Mouse (Mus musculus) brain, embryonic 18.5 days (tissue): ENCODE results near the gene S100a1.

ENCODE experiments used
- DNase-seq: peaks from one replicate; pipeline ENCODE4 v3.0.0-alpha.2; 2012; ENCODE audit warnings: low read depth, low spot score

The S100a1 gene

GRCm38 (mm10) chr3:90513796-90514590, at the start of gene S100a1, which contains the start of gene S100a13:
Gene S100a1 (minus strand): TSS chr3:90514392.
Gene S100a13 (plus strand): TSS chr3:90514435.
- no peak for DNase-seq

GRCm38 (mm10) chr3:90560008-90560628, 45.9 kb upstream of the S100a1 start, which contains the start of gene S100a3:
Gene S100a3 (plus strand): TSS chr3:90560578.
- DNase-seq = no peak

- DNase-seq = peak; percentile 46
These were observed 41.8 kb upstream of the S100a1 start for GRCm38 (mm10) chr3:90555954-90556353.

GRCm38 (mm10) chr3:90552231-90552630, 38.0 kb upstream of the S100a1 start:
- DNase-seq = no peak

GRCm38 (mm10) chr3:90550421-90550790, 36.2 kb upstream of the S100a1 start:
- DNase-seq = no peak

DNA sequence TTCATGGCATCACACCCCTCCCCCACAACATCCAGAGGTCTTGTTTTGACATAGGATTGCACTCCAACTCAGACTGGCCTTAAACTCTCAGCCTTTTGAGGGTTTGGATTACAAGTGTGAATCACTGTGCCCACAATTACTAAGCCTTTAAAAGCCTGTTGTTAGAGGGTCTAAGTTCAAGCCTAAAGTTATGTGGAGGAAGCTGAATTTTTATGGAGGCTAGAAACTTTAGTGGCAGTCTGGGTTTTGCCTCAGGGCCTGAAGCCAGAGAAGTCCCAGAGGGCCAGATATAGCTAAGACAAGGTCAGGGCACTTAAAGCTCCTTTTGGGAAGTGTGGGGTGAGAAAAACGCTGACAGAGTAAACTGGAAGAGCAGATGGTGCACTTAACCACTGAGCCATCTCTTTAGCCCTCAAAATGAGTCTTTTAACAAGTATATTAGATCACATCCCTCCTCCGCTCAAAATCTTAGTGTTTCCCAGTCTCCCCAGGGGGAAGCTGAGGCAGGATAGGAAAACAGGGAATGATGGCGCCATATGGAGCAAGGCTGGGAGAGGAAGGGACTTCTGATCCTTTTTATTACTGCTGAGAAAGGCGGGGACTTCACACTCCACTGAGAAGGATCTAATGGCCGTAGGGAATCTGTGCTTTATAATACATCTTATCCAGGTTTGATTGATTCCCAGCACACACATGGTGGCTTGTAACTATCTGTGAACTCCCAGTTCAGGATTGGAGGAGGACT, 35.7 kb upstream of the S100a1 start:
- no peak for DNase-seq

DNA sequence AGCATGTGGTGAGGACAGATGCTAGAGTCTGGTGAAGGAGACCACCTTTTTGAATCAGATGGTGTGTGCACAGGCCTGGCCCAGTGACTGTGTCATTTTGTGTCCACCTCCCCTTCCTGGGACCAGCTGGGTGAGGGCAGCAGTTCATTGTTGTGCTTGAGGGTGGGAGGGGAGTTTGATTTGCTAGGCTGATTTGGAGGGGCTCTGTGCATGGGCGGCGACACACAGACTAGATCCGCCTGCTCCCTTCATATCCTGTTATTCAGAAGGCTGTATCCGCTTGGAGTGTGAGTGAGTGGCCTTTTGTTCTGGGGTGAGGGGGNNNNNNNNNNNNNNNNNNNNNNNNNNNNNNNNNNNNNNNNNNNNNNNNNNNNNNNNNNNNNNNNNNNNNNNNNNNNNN, 26.7 kb upstream of the S100a1 start:
- DNase-seq = no peak

DNA sequence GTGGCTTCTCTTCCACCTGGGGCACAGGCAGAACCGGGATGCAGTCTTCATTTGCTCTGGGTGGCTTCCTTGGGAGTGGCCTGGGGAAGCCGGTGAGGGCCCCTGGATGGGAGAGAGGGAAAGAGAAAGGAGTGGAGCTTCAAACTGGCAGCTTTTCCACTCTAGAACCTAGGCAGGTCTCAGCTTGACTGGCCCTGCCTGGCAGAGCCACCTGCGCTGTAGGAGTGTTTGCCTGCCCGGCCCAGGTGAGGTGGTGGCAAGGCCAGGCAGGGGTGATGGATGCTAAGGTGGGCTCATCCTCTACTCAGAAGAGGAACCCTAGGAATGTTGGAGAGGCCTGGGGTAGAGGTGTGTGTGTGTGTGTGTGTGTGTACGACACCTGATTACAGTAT, 23.7 kb upstream of the S100a1 start:
- DNase-seq = no peak

DNA sequence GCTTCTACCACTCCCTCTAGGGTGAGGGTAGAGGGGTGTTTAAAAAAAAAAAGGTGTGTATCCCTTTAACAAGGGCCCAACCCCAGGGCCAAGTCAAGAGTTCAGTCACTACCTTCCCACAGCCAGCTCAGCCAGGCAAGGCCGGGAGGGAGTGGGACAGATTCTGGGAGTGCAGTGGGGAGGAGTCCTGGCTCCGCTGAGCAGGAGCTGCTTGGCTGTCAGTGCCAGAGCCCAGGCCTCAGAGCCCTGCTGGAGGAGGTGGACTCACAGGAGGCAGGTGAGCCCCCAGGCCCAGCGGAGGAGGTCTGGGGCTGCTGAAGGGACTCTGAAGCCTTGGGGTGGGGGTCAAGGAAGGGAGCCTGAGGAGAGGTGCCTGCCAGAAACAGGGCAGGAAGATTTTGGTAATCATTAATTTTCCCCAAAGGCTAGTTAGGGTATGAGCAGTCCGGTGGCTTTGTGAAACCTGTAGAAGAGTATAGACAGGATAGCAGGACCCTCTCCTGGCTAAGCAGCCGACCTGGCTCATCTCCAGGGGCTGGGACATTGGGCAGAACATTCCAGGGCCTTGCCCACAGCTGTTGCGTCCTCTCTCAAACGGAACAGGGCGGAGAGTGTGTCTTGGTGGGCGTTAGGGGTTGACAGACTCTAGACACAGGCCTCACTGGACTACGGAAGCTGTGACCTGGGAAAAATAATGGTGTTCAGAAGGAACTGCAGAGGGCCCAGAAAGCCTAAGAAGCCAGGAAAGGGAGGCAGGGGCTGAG, 23.1 kb upstream of the S100a1 start, which contains the start of gene S100a16:
Gene S100a16, plus strand, starts transcription at position 114 of the 764 bp plus-strand sequence.
- DNase-seq = no peak

GRCm38 (mm10) chr3:90535446-90535845, 21.3 kb upstream of the S100a1 start:
- no peak for DNase-seq

GRCm38 (mm10) chr3:90531713-90532112, 17.5 kb upstream of the S100a1 start:
- no peak for DNase-seq

DNA sequence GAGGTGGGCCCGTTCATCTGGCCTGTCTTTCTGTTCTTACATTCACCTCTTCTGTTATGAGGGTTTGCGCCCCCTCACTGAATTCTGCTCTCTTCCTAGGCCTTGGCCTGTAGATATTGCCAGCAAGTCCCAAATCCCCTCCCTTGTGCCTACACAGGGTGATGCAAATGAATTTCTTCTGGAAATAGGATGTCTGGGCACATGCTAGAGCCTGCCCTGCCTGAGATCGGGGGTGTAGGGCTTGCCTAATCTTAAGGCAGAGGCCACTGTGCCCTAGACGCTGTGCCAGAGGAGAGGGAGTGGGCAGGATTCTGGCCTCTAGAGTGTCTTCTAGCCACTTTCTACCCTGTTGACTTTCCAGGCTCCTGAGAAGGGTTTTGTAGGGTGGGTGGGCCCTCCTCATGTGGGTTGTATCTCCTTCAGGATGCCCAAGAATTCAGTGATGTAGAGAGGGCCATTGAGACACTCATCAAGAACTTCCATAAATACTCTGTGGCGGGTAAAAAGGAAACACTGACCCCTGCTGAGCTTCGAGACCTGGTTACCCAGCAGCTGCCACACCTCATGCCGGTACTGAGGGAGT, 13.2 kb upstream of the S100a1 start:
- DNase-seq = no peak

DNA sequence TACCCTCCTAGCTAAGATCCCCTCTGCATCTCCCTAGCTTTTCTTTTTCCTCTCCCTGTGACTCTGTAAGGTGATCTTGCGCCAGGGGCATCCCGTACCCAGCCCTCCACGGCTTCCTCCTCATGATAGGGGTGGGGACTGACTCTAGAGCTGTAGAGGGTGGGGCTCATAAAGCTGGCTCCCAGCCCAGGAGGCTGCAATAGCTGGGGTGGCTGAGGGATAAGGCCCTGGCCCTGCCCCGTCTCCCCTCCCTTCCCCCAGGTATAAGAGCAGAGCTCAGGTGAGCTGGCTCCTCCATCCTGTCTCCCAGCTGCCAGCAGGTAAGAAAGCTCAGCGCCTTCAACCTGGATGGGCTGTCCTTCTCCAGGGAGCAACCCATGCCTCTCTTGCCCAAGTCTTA, 12.4 kb upstream of the S100a1 start, which contains the start of gene S100a14:
Gene S100a14, plus strand, starts transcription at position 277 of the 400 bp plus-strand sequence.
- DNase-seq = no peak

DNA sequence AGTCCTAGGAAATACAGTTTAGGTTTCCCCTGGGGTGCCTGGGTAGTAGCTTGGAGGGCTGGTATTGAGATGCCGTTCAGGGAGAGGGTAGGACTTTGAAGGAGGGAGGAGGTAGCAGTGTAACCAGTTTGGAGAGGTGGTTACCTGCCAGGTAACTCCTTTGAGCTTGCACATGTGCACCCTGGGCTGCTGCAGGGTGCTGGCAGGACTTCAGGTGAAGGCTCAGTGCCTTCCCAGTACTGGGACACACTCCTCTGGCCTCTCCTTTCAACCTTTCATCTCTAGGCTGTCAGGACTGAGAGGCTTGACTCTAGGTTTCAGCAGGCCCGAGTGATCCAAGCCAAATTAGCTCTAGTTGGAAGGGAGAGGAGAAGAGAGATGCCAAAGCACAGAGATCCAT, 11.9 kb upstream of the S100a1 start:
- no peak for DNase-seq

- no peak for DNase-seq
These were observed 11.2 kb upstream of the S100a1 start for GRCm38 (mm10) chr3:90525421-90525820.

DNA sequence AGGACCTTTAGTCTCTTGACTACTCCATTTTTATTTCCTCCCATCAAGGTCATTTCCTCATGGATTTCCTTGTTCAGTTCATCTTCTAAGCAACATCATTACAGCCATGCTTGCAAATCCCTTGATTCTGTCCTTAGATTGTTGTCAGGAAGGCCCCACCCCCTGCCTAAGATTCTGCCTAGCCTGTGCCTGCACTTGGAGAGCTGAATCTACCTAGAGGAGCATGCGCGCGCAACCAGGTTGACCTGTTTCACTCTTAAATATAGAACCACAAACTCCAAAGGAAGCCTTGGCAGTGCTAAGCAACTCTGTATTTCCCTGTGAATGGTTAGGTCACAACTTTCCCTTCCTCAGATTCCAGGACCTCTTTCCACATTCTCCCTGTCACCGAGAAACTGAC, 3.5 kb upstream of the S100a1 start:
- DNase-seq = no peak

- DNase-seq = no peak
These were observed 1.6 kb upstream of the S100a1 start for GRCm38 (mm10) chr3:90515789-90516188.

DNA sequence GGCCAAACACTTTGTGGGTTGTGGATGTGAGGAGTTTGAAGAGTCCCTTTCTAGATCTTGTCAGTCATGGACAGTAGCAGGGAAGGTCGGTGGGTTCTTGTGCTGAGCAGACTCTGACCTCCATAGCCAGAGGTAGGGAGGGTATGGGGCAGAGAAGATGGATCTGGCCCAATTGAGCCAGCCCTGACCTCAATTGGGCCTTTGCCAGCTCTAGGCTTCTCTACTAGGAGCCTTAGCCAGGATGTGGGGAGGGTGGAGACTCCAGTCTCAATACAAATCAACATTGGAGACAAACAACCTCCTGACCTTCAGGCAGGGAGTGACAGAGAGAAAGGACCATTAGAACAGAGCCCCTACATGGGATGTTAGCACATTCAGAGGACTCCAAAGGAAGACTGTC, 1.1 kb upstream of the S100a1 start:
- DNase-seq = no peak

DNA sequence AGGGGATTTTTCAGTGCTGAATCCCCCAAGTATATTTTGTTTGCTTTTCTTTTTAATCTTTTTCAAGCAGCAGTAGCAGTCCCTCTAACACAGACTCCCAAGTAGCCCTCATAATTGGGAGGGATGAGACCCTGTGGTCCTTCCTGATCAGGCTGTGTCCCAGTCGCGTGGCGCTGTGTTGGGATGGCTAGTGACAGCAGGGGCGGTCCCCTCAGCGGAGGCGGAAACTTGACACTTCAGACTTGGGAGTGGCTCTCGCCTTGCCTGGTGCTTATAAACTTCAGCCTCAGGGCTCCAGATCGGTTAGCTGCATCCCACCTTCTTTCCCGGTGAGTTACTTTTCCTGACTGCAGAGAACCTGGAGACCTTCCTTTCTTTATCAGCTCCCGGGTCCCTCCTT, 499 bp upstream of the S100a1 start:
- no peak for DNase-seq

- DNase-seq = no peak
These were observed 1.1 kb downstream of the S100a1 start for GRCm38 (mm10) chr3:90512948-90513642.

- DNase-seq = no peak
These were observed 1.9 kb downstream of the S100a1 start for GRCm38 (mm10) chr3:90512276-90512675.
